Mouse (Mus musculus): Measurements from ENCODE around the gene Hist1h2ab.

Gene Hist1h2ab

GRCm38 (mm10) chr13:23792520-23792919 is 41.6 kb downstream of the Hist1h2ab start:
- DNase-seq, result peak; percentile 3

- DNase-seq, result no peak
Measured at GRCm38 (mm10) chr13:23799405-23799804, 48.5 kb downstream of the Hist1h2ab start.
